Mouse (Mus musculus): Measurements from ENCODE around the gene Cxcl13. TPM values are rescaled to one million over a fixed set of nuclear protein-coding genes. Genes with fewer than 3 reads are reported as not detected.

Cxcl13 gene
- total and polyA plus RNA-seq, 2 experiments from 2014 or later = 0.30 TPM; not detected in 1

DNA sequence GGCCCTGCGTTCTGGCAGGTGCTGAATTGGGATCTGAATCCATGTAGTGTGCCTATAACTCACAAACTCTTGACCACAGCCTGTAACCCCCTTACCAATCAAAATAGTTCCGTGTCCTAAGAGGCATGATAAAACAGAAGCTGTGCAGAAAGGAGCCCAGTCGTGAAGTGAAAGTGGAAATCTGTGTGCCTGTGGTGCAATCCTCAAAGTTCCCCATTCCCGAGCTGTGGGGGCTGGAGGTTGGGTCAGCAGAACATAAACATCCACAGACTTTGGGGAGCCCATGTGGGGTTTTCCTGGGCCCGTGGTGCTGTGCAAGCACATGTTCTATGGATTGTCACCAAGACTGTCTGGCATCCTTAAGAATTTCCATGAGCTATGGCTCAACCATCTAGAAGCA, 21.7 kb upstream of the Cxcl13 start:
- Histone ChIP-seq H3K9me3 (replicated peaks; ENCODE audit: control insufficient read depth, low read length) (no peaks in the 10 kb centered on the region), H3K9ac (replicated peaks; ENCODE audit: low read depth, low read length) (no peak overlapping the region), H3K4me3 (ENCODE audit: low read depth, low read length) (no peak overlapping the region), H3K4me1 (ENCODE audit: control insufficient read depth, insufficient read depth) (no peaks in the 10 kb centered on the region), H3K4me2 (ENCODE audit: low read depth, low read length) (no peak overlapping the region), H3K27ac (ENCODE audit: low read depth) (no peak overlapping the region), H3K27me3 (ENCODE audit: control insufficient read depth, insufficient read depth, low read length) (no peaks in the 10 kb centered on the region), H3K36me3 (replicated peaks; ENCODE audit: control insufficient read depth, insufficient read depth, low read length) (no peaks in the 10 kb centered on the region)
- DNase-seq (ENCODE audit: low spot score) = no peak
- WGBS = 62% methylated on average over 5 of the region's 5 CpGs
- no peak for TF ChIP-seq CTCF (IDR thresholded peaks at IDR 0.05; ENCODE audit: low read depth)
- no peak for TF ChIP-seq EP300 (IDR thresholded peaks at IDR 0.05; ENCODE audit: low read depth)
- no peak for ATAC-seq (ENCODE audit: insufficient read depth, low read depth)

DNA sequence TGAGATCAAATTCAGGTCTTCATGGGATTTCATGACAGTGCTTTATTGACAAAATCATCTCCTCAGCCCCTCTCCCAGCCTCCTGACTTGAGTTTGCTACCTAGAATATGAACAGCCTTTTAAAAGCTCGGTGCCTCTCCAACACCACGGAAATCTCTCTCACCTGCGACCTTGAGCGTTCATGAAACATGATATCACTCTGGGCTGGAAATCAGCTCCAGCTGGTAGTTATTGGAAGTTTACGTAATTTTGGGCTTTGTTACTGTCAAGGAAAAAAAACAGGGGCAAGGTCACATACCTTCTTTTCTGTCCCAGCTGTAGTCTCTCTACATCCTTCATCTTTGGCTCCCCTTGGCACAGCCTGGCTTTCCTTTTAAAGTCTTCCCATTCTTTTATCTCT, 20.7 kb upstream of the Cxcl13 start:
- Histone ChIP-seq H3K4me2 (ENCODE audit: low read depth, low read length) (no peak overlapping the region), H3K27me3 (ENCODE audit: control insufficient read depth, insufficient read depth, low read length) (no peaks in the 10 kb centered on the region), H3K9me3 (replicated peaks; ENCODE audit: control insufficient read depth, low read length) (no peaks in the 10 kb centered on the region), H3K27ac (ENCODE audit: low read depth) (no peak overlapping the region), H3K36me3 (replicated peaks; ENCODE audit: control insufficient read depth, insufficient read depth, low read length) (no peaks in the 10 kb centered on the region), H3K9ac (replicated peaks; ENCODE audit: low read depth, low read length) (no peak overlapping the region), H3K4me3 (ENCODE audit: low read depth, low read length) (no peak overlapping the region), H3K4me1 (ENCODE audit: control insufficient read depth, insufficient read depth) (no peaks in the 10 kb centered on the region)
- no peak for DNase-seq (ENCODE audit: low spot score)
- ATAC-seq (ENCODE audit: insufficient read depth, low read depth) = no peak
- 77% methylated on average over 5 of the region's 5 CpGs for WGBS
- TF ChIP-seq CTCF (IDR thresholded peaks at IDR 0.05; ENCODE audit: low read depth) = no peak
- TF ChIP-seq EP300 (IDR thresholded peaks at IDR 0.05; ENCODE audit: low read depth) = no peak

DNA sequence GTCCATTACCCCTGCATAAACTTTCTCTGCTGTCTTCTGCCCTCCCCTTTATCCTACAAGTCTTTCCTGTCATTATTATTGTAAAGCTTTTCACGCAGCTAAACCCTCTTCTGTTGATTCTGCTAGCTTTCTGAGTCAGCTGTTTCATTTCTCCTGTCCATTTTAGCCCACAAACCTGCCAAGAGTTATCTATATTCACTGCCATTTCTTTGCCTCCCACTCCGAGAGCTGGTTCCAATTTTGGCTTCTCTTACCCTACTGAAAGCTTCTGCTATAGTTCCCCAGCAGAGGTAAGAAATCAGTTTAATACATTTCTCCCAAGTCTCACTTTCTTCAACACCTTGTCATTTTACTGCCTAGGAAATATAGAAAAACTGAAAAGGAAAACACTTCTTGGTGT, 19.6 kb upstream of the Cxcl13 start:
- 47% methylated on average over 2 of the region's 2 CpGs for WGBS
- no peaks in the 10 kb centered on the region for H3K9me3 ChIP-seq (replicated peaks; ENCODE audit: control insufficient read depth, low read length)
- TF ChIP-seq CTCF (IDR thresholded peaks at IDR 0.05; ENCODE audit: low read depth) (no peak), EP300 (IDR thresholded peaks at IDR 0.05; ENCODE audit: low read depth) (no peak)
- DNase-seq (ENCODE audit: low spot score) (no peak), ATAC-seq (ENCODE audit: insufficient read depth, low read depth) (no peak)
- H3K4me1 ChIP-seq (ENCODE audit: control insufficient read depth, insufficient read depth) = no peaks in the 10 kb centered on the region
- H3K9ac ChIP-seq (replicated peaks; ENCODE audit: low read depth, low read length) = no peak overlapping the region
- H3K27ac ChIP-seq (ENCODE audit: low read depth) = no peak overlapping the region
- H3K27me3 ChIP-seq (ENCODE audit: control insufficient read depth, insufficient read depth, low read length) = no peaks in the 10 kb centered on the region
- no peaks in the 10 kb centered on the region for H3K36me3 ChIP-seq (replicated peaks; ENCODE audit: control insufficient read depth, insufficient read depth, low read length)
- H3K4me2 ChIP-seq (ENCODE audit: low read depth, low read length) = no peak overlapping the region
- H3K4me3 ChIP-seq (ENCODE audit: low read depth, low read length) = no peak overlapping the region

DNA sequence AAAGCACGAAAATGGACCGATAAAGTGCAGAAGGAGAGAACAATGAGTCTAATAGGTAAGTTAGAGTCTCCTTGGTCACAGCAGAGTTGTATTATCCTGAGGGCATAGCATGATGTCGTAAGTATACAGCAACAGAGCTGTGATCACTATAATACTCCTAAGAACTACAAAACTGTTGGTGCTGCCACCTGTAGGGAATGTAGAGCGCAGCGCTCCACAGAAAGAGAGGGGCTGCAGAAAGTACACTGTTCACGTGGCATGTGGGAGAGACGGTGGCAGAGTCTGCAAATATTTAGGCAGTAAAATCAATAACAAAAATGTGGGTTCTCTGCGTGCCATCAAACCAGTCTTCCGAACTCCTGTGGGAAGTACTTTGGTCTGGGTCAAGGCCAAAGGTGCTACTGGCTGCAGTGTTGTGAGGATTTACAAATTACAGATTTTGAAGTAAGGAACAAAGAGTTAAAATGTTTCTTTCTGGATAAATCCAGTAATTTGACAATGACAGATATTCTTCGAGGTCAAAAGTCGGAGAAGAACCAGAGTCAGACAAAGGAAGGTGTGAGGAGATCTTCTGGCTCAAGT, 18.6 kb upstream of the Cxcl13 start:
- Histone ChIP-seq H3K4me1 (ENCODE audit: control insufficient read depth, insufficient read depth) (peaks cover 4% of the 10 kb centered on the region; the same call in 1 of the 2 replicates), H3K27ac (ENCODE audit: low read depth) (no peak overlapping the region), H3K4me3 (ENCODE audit: low read depth, low read length) (no peak overlapping the region), H3K9ac (replicated peaks; ENCODE audit: low read depth, low read length) (no peak overlapping the region), H3K9me3 (replicated peaks; ENCODE audit: control insufficient read depth, low read length) (no peaks in the 10 kb centered on the region), H3K36me3 (replicated peaks; ENCODE audit: control insufficient read depth, insufficient read depth, low read length) (no peaks in the 10 kb centered on the region), H3K27me3 (ENCODE audit: control insufficient read depth, insufficient read depth, low read length) (no peaks in the 10 kb centered on the region), H3K4me2 (ENCODE audit: low read depth, low read length) (no peak overlapping the region)
- ATAC-seq (ENCODE audit: insufficient read depth, low read depth) = no peak
- 77% methylated on average over 11 of the region's 11 CpGs for WGBS
- DNase-seq (ENCODE audit: low spot score) = no peak
- TF ChIP-seq EP300 (IDR thresholded peaks at IDR 0.05; ENCODE audit: low read depth) (no peak), CTCF (IDR thresholded peaks at IDR 0.05; ENCODE audit: low read depth) (peak; percentile 8; the same call in 1 of the 2 replicates)

DNA sequence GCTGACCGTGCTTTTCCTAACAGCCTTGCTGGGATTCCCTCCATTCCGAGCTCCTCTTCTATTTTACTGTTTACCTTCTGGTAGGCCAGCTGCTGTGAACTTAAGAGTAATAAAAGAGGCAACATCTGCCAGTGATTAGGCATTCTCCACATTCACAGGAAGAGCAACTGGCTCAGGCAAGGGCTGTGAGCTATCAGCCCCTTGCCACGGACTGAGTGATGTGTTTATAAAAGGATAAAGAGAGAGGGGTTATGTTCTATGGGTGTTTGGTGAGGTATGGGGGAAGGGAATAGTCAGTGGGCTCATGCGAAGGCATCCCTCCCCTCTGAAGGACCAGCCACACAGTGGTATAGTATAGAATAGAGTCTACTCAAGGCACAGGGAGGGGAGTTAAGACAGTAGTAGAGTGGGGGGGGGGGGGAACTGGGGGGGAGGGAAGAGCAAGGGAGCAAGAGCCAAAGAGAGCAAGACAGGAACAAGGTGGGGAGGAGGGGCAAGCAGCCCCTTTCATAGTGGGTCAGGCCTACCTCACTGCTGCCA, 16.0 kb upstream of the Cxcl13 start:
- ATAC-seq (ENCODE audit: insufficient read depth, low read depth) (no peak), DNase-seq (ENCODE audit: low spot score) (no peak)
- no peaks in the 10 kb centered on the region for H3K9me3 ChIP-seq (replicated peaks; ENCODE audit: control insufficient read depth, low read length)
- peaks cover 4% of the 10 kb centered on the region; the same call in 1 of the 2 replicates for H3K4me1 ChIP-seq (ENCODE audit: control insufficient read depth, insufficient read depth)
- H3K27me3 ChIP-seq (ENCODE audit: control insufficient read depth, insufficient read depth, low read length) = no peaks in the 10 kb centered on the region
- H3K4me3 ChIP-seq (ENCODE audit: low read depth, low read length) = no peak overlapping the region
- TF ChIP-seq CTCF (IDR thresholded peaks at IDR 0.05; ENCODE audit: low read depth) = no peak
- no peak for TF ChIP-seq EP300 (IDR thresholded peaks at IDR 0.05; ENCODE audit: low read depth)
- WGBS = 46% methylated on average over 4 of the region's 4 CpGs
- no peaks in the 10 kb centered on the region for H3K36me3 ChIP-seq (replicated peaks; ENCODE audit: control insufficient read depth, insufficient read depth, low read length)
- H3K4me2 ChIP-seq (ENCODE audit: low read depth, low read length) = no peak overlapping the region
- no peak overlapping the region for H3K27ac ChIP-seq (ENCODE audit: low read depth)
- H3K9ac ChIP-seq (replicated peaks; ENCODE audit: low read depth, low read length) = no peak overlapping the region

DNA sequence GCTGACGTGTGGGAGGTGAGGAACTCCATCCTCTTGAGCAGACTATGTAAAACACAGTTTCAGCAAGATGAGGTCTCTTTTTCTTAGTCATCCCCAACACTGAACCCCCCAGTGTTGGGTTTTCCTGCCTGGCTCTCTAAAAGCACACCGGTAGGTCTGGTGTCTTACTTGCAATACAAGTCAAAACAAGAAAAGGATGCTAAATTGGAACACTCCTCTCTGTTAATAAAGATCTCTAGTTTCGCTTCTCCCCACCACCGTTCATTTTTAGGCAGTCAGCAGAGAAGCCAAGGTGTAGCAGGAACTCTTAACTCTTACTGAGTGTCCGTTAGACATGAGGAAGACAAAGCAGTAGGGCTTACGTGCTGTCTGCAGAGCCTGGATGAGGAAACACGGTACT, 15.2 kb upstream of the Cxcl13 start:
- no peak overlapping the region for H3K9ac ChIP-seq (replicated peaks; ENCODE audit: low read depth, low read length)
- H3K4me1 ChIP-seq (ENCODE audit: control insufficient read depth, insufficient read depth) = peaks cover 8% of the 10 kb centered on the region
- DNase-seq (ENCODE audit: low spot score) = no peak
- H3K4me3 ChIP-seq (ENCODE audit: low read depth, low read length) = no peak overlapping the region
- ATAC-seq (ENCODE audit: insufficient read depth, low read depth) = no peak
- no peaks in the 10 kb centered on the region for H3K36me3 ChIP-seq (replicated peaks; ENCODE audit: control insufficient read depth, insufficient read depth, low read length)
- no peak overlapping the region for H3K4me2 ChIP-seq (ENCODE audit: low read depth, low read length)
- WGBS = 80% methylated on average over 7 of the region's 7 CpGs
- no peaks in the 10 kb centered on the region for H3K9me3 ChIP-seq (replicated peaks; ENCODE audit: control insufficient read depth, low read length)
- TF ChIP-seq EP300 (IDR thresholded peaks at IDR 0.05; ENCODE audit: low read depth) = no peak
- no peak for TF ChIP-seq CTCF (IDR thresholded peaks at IDR 0.05; ENCODE audit: low read depth)
- H3K27ac ChIP-seq (ENCODE audit: low read depth) = no peak overlapping the region
- no peaks in the 10 kb centered on the region for H3K27me3 ChIP-seq (ENCODE audit: control insufficient read depth, insufficient read depth, low read length)

Data from heart, postnatal 0 days (tissue).